Mouse (Mus musculus) kidney, adult 2 months (tissue): Measurements from ENCODE around the gene Iqcj. TPM values are rescaled to one million over a fixed set of nuclear protein-coding genes. Genes with fewer than 3 reads are reported as not detected.

Experiments
- DNase-seq: peaks from one replicate; pipeline ENCODE4 v3.0.0; 2021
- H3K27ac ChIP-seq: fragments of 200-500 bp; 2 replicates; pipeline ENCODE4 v1.5.1; 2012; ENCODE audit warnings: low read depth, low read length, control low read depth, inconsistent platforms; ENCODE audit not compliant: insufficient read depth
- H3K27me3 ChIP-seq: fragments of 200-500 bp; replicated peaks from 2 replicates; pipeline ENCODE4 v1.6.1; 2012; ENCODE audit warnings: mild to moderate bottlenecking, moderate library complexity, low read length, inconsistent platforms; ENCODE audit not compliant: control insufficient read depth, insufficient read depth
- H3K36me3 ChIP-seq: fragments of 200-500 bp; 2 replicates; pipeline ENCODE4 v1.6.1; 2012; ENCODE audit warnings: mild to moderate bottlenecking, moderate library complexity, low read length, inconsistent platforms; ENCODE audit not compliant: control insufficient read depth, insufficient read depth
- H3K4me1 ChIP-seq: fragments of 200-500 bp; 2 replicates; pipeline ENCODE4 v1.6.1; 2011; ENCODE audit warnings: low read length; ENCODE audit not compliant: control insufficient read depth, insufficient read depth
- H3K4me3 ChIP-seq: fragments of 200-500 bp; 2 replicates; pipeline ENCODE4 v1.5.1; 2011; ENCODE audit warnings: mild to moderate bottlenecking, low read depth, low read length, control low read depth; ENCODE audit not compliant: insufficient read depth
- CTCF ChIP-seq: fragments of 200-500 bp; conservative IDR thresholded peaks from 2 replicates; pipeline ENCODE4 v1.5.1; 2011; ENCODE audit warnings: low read depth, mild to moderate bottlenecking, control low read depth, low read length, moderate library complexity, mixed read lengths; ENCODE audit not compliant: insufficient read depth, insufficient read length
- POLR2A ChIP-seq: fragments of 200-500 bp; IDR thresholded peaks from one replicate; pipeline ENCODE4 v1.6.1; 2011; ENCODE audit warnings: low read depth, low read length, control low read depth
- WGBS: fragments of 180-500 bp; shearing (Covaris S2); methylation state at CpG from one replicate; pipeline ENCODE4 v1.1.7; 2018; 5-methylcytosine and 5-hydroxymethylcytosine counted together
- polyA plus RNA-seq: library from polyadenylated mRNA; depleted of rRNA; stranded (reverse); fragments of >200 nt; gene quantifications from 2 replicates; pipeline ENCODE4 v1.2.3, GENCODE M21; 2012

Iqcj gene
- polyA plus RNA-seq, 1 experiment, result not detected

DNA sequence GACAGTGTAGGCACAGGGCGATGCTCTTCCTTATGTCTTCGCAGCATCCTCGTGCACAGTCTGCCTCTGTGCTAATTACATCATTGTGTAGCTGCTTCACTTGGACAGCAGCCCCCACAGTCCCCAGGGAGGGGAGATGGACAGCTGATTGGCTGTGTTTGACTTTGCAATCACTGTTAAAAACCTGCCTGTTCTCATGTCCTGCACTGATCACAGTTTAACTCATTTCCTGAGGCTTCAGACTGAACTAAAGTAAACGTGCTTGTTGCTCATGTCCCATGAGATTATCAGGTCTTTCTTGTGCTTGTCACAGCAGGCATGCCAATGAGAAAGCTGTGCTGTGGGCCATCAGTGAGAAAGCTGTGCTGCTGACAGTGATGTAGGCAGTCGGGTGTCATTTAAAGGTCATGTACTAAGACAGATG, 60.5 kb downstream of the Iqcj start:
- Histone ChIP-seq H3K27me3 (no peaks in the 10 kb centered on the region), H3K4me1 (0 out of 2 replicates have a peak, but pooled peaks cover 2% of the 10 kb centered on the region), H3K36me3 (no peaks in the 10 kb centered on the region), H3K4me3 (no peak overlapping the region), H3K27ac (no peak overlapping the region)
- no peak for DNase-seq
- no peak for TF ChIP-seq CTCF
- no peak for TF ChIP-seq POLR2A
- WGBS, result 63% methylated on average over 5 of the region's 5 CpGs

DNA sequence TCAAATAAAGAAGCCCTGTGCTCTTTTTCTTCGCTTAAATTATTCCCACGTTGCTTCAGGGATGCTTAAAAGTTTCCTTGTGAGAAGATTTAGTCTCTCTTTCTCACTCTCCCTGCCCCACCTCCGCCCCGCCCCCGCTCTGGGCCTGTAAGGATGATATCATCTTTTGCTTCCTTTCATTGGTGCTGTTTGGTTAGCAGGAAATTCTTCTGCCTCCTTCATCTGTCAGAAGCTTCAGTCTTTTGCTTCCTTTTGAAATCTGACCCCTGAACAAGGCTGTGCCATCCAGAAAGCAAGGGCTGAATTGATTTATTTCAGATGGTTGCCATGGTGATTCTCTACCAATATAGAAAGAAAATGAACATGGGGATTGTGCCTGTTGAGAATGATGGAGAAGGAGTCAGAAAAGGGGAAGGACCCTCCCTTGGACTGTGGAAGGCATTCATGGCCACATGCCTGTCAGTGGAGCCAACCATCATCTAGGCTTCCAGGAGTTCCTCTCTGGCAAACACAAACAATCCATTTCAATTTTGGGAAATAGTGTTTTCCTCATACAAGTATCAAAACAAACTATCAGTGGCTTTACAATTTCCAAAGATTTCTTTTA, 62.5 kb downstream of the Iqcj start:
- Histone ChIP-seq H3K27me3 (no peaks in the 10 kb centered on the region), H3K27ac (no peak overlapping the region), H3K4me3 (no peak overlapping the region), H3K4me1 (no peaks in the 10 kb centered on the region), H3K36me3 (no peaks in the 10 kb centered on the region)
- TF ChIP-seq CTCF, result no peak
- no peak for TF ChIP-seq POLR2A
- WGBS, result 39% methylated on average over 5 of the region's 5 CpGs
- no peak for DNase-seq

DNA sequence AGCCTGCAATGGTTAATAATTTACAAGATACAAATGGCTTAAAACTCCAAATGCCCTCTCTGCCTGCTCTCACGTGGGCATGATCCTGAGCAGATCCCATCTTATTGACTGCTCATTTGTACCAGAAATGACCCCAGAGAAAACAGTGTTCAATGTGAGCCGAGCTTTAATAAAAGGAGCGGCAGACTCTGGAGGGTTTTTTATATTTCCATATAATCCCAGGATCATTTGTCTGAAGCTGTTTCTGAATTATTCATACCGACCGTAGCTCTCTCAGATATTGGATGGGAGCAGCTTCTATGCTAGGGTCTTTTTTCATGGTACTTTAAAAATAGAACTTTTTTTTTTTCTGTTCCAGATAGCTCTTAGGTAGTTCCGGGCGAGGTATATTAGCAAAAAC, 67.7 kb downstream of the Iqcj start:
- TF ChIP-seq POLR2A (no peak), CTCF (no peak)
- peak; percentile 3 for DNase-seq
- Histone ChIP-seq H3K4me3 (no peak overlapping the region), H3K36me3 (no peaks in the 10 kb centered on the region), H3K4me1 (no peaks in the 10 kb centered on the region), H3K27me3 (no peaks in the 10 kb centered on the region), H3K27ac (no peak overlapping the region)
- WGBS, result 72% methylated on average over 7 of the region's 7 CpGs

DNA sequence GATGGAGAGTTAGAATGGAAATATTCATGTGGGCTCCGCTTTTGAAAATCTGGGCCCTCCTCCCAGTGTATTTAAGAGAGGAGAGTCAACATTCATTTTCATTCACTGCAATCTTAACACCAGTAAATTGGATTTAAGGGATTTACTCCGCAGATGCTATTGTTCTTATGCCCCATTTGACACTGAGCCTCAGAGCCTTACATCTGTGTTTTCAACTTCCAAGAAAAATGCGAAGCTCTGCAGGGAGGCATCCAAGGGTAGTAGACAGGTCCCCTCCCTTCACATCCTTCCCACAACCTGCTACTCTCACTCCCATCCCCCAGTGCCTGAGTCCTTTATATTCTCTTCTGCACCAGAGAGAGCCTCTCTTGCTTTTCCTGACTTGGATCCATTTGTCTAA, 68.1 kb downstream of the Iqcj start:
- no peak for DNase-seq
- H3K4me1 ChIP-seq, result no peaks in the 10 kb centered on the region
- no peak overlapping the region for H3K27ac ChIP-seq
- 64% methylated on average over 3 of the region's 3 CpGs for WGBS
- no peaks in the 10 kb centered on the region for H3K36me3 ChIP-seq
- no peaks in the 10 kb centered on the region for H3K27me3 ChIP-seq
- no peak overlapping the region for H3K4me3 ChIP-seq
- no peak for TF ChIP-seq POLR2A
- TF ChIP-seq CTCF, result no peak

DNA sequence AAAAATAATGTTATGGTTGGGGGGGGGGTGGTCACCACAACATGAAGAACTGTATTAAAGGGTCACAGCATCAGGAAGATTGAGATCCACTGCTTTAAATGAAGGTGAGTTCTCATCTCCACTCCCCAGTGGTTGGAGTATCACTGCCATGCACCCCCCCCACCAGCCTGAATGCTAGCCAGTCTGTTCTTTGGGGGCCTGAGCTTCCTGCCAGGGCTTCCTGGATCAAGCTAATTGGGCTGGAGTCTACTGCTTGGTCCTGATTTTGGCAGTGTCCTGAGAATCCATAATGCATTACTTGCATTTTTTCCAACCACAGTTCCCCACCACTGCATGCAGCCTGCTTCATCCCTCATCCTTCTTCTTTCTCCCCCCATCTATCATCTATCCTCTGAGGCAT, 68.7 kb downstream of the Iqcj start:
- Histone ChIP-seq H3K27ac (no peak overlapping the region), H3K36me3 (no peaks in the 10 kb centered on the region), H3K4me1 (no peaks in the 10 kb centered on the region), H3K4me3 (no peak overlapping the region), H3K27me3 (no peaks in the 10 kb centered on the region)
- no peak for TF ChIP-seq POLR2A
- no peak for DNase-seq

DNA sequence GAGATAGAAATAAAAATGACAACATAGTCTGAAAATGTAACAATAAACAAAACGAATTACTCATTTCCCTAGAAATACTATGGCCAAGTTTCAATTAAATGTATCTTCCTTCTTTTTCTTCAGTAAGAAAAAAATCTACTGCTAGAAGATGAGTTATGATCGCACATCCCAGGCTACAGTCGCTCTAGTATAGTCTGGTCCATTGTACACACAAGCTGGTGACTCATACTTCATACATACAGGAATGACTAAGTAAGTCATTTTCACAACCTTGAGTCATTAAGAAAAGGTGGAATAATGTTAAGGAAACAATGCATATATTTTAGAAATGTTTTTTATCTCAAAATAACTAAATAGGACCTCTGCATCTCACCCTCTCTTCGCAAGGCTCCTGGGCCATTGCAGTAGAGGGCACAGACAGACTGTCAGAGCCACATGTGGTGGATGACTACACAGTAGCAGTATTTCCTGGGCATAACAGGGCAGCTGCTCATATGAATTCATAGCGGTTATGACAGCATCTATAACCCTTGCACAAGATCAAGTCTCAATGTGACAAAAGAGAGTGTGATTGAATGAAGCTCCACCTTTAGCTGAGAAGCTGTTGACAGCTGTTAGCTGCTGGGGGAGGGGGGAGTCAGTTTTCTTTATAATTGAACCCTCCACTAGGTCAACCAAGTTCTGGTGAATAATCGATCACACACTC, 70.1 kb downstream of the Iqcj start:
- no peaks in the 10 kb centered on the region for H3K36me3 ChIP-seq
- WGBS, result 89% methylated on average over 6 of the region's 6 CpGs
- no peak for DNase-seq
- no peaks in the 10 kb centered on the region for H3K27me3 ChIP-seq
- no peak overlapping the region for H3K4me3 ChIP-seq
- no peaks in the 10 kb centered on the region for H3K4me1 ChIP-seq
- TF ChIP-seq POLR2A (no peak), CTCF (no peak)
- no peak overlapping the region for H3K27ac ChIP-seq

DNA sequence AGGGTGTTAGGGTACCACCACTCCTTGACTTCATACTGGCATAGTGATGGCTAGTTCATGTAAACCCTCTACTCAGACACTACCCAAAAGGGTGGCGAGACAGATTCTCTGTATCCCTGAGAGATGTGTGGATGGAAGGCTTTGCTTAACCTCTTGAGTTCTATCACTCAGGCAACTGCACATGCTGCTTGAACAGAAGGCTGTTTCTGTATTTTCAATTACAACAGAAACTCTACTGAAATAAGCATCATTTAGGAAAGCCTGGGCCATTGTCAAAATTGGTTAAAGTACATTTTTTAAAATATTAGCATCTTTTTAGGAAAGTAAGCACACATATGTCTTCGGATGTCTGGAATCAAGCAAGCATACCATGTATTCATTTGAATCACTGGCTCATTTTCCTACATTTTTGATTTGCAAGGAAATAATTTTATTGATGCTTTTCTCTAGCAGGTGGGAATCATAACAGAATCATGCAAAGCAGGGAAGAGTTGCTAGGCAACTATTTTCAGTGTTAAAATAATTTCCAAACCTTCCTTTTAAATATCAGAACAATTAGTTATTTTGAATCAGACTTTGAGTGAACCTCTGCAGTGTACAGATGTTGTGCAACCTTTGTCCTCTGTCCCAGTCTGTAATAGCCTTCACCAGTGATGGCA, 82.4 kb downstream of the Iqcj start:
- H3K4me1 ChIP-seq, result no peaks in the 10 kb centered on the region
- no peak overlapping the region for H3K27ac ChIP-seq
- WGBS, result 90% methylated on average over 2 of the region's 2 CpGs
- H3K27me3 ChIP-seq, result no peaks in the 10 kb centered on the region
- no peak overlapping the region for H3K4me3 ChIP-seq
- DNase-seq, result no peak
- H3K36me3 ChIP-seq, result no peaks in the 10 kb centered on the region
- no peak for TF ChIP-seq POLR2A
- no peak for TF ChIP-seq CTCF
